Mouse (Mus musculus): ENCODE data around the gene Bysl. TPM values are rescaled to one million over a fixed set of nuclear protein-coding genes. Genes with fewer than 3 reads are reported as not detected.
"Not testable (repeated sequence)": the region's sequence is repeated elsewhere in the genome, so short reads cannot be mapped to it uniquely, and the experiment has no call there.

Bysl gene
- 5.8 and 9.5 TPM in 2 replicates for polyA plus RNA-seq (2011; ENCODE audit: insufficient read depth, insufficient read length, low replicate concordance, missing spikeins)

- peaks cover 3% of the 10 kb centered on the region; the same call in 1 of the 2 replicates for H3K4me1 ChIP-seq (ENCODE audit: control insufficient read depth, insufficient read depth, low read length)
- TF ChIP-seq POLR2A (IDR thresholded peaks at IDR 0.05; ENCODE audit: borderline replicate concordance, control insufficient read depth, low read depth, low read length) (peak; percentile 66; the same call in 1 of the 2 replicates), CTCF (IDR thresholded peaks at IDR 0.05; ENCODE audit: control insufficient read depth, insufficient read depth, low read length) (peak; percentile 83)
- H3K27ac ChIP-seq (ENCODE audit: control insufficient read depth, insufficient read depth, low read depth, low read length, poor library complexity), result peak within 1 kb of the TSS; percentile 65
- H3K4me3 ChIP-seq (replicated peaks; ENCODE audit: control insufficient read depth, low read depth, low read length), result peak within 1 kb of the TSS; percentile 96
- WGBS, result under 1% methylated on average over 59 of the region's 59 CpGs
These were observed at the start of gene Bysl, which contains the start of the genes Med20 and Gm20517 for GRCm38 (mm10) chr17:47610849-47611660. Bysl (minus strand) TSS chr17:47611492. Med20 (plus strand) TSS chr17:47611582. Gm20517 (plus strand) TSS chr17:47611589.

DNA sequence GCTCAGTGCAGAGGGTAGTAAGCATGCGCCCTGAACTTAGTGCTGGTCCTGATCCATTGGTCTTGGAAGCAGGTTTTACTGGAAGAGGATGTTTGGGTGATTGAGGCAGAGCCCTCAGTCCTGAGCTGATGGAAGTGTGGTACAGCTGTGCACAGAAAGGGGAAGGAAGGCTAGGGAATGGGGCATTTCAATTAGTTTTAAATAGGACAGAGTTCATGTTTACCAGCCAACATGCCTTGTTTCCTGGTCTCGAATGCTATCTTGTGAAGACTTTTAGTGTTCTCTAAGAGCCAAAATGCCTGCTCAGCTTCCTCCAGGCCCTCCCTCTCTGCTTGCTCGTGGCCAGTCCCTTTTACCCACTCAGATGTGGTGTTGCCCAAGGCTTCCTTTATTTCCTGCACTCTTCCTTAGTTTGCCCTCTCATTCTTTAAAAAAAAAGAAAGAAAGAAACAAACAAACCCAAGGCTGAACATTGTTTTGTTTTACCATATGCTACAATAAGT, 47.5 kb upstream of the Bysl start:
- Histone ChIP-seq H3K27ac (ENCODE audit: control insufficient read depth, insufficient read depth, low read depth, low read length, poor library complexity) (no peak overlapping the region), H3K4me1 (ENCODE audit: control insufficient read depth, insufficient read depth, low read length) (no peaks in the 10 kb centered on the region), H3K4me3 (replicated peaks; ENCODE audit: control insufficient read depth, low read depth, low read length) (no peak overlapping the region)
- WGBS, result 33% methylated on average over 3 of the region's 3 CpGs
- TF ChIP-seq CTCF (IDR thresholded peaks at IDR 0.05; ENCODE audit: control insufficient read depth, insufficient read depth, low read length), result no peak
- TF ChIP-seq POLR2A (IDR thresholded peaks at IDR 0.05; ENCODE audit: borderline replicate concordance, control insufficient read depth, low read depth, low read length), result no peak

- no peak for TF ChIP-seq CTCF (IDR thresholded peaks at IDR 0.05; ENCODE audit: control insufficient read depth, insufficient read depth, low read length)
- TF ChIP-seq POLR2A (IDR thresholded peaks at IDR 0.05; ENCODE audit: borderline replicate concordance, control insufficient read depth, low read depth, low read length), result no peak
- H3K4me3 ChIP-seq (replicated peaks; ENCODE audit: control insufficient read depth, low read depth, low read length), result no peak overlapping the region
- H3K4me1 ChIP-seq (ENCODE audit: control insufficient read depth, insufficient read depth, low read length), result no peaks in the 10 kb centered on the region
- no peak overlapping the region for H3K27ac ChIP-seq (ENCODE audit: control insufficient read depth, insufficient read depth, low read depth, low read length, poor library complexity)
- WGBS, result 86% methylated on average over 4 of the region's 4 CpGs
These were observed 46.6 kb upstream of the Bysl start for GRCm38 (mm10) chr17:47657901-47658300.

DNA sequence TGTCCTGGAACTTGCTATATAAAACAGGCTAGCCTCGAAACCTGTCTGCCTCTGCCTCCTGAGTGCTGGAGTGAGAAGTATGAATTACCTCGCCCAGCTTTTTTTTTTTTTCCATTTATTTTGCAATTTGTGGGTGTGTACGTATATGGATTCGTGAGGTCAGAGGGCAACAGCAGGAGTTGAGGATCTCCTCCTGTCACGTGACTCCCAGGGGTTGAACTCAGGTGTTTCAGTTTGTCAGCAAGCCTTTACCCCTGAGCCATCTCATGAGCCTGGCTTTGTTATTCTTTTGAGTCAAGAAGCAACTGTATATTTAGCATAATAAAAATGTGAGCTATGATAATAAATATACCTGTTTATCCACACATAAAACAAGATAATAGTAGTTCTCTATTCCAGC, 44.4 kb upstream of the Bysl start:
- Histone ChIP-seq H3K27ac (ENCODE audit: control insufficient read depth, insufficient read depth, low read depth, low read length, poor library complexity) (no peak overlapping the region), H3K4me3 (replicated peaks; ENCODE audit: control insufficient read depth, low read depth, low read length) (no peak overlapping the region), H3K4me1 (ENCODE audit: control insufficient read depth, insufficient read depth, low read length) (no peaks in the 10 kb centered on the region)
- no peak for TF ChIP-seq CTCF (IDR thresholded peaks at IDR 0.05; ENCODE audit: control insufficient read depth, insufficient read depth, low read length)
- no peak for TF ChIP-seq POLR2A (IDR thresholded peaks at IDR 0.05; ENCODE audit: borderline replicate concordance, control insufficient read depth, low read depth, low read length)
- WGBS, result 74% methylated on average over 5 of the region's 5 CpGs

- not testable (repeated sequence) for H3K4me1 ChIP-seq (ENCODE audit: control insufficient read depth, insufficient read depth, low read length); H3K4me3 ChIP-seq (replicated peaks; ENCODE audit: control insufficient read depth, low read depth, low read length); H3K27ac ChIP-seq (ENCODE audit: control insufficient read depth, insufficient read depth, low read depth, low read length, poor library complexity)
- WGBS, result 88% methylated on average over 8 of the region's 8 CpGs
These were observed 43.1 kb upstream of the Bysl start for GRCm38 (mm10) chr17:47654346-47654745.

GRCm38 (mm10) chr17:47651953-47652352, 40.7 kb upstream of the Bysl start:
- WGBS, result 96% methylated on average over 2 of the region's 2 CpGs
- TF ChIP-seq POLR2A (IDR thresholded peaks at IDR 0.05; ENCODE audit: borderline replicate concordance, control insufficient read depth, low read depth, low read length), result no peak
- H3K27ac ChIP-seq (ENCODE audit: control insufficient read depth, insufficient read depth, low read depth, low read length, poor library complexity), result no peak overlapping the region

GRCm38 (mm10) chr17:47648966-47649365, 37.7 kb upstream of the Bysl start:
- TF ChIP-seq POLR2A (IDR thresholded peaks at IDR 0.05; ENCODE audit: borderline replicate concordance, control insufficient read depth, low read depth, low read length) (no peak), CTCF (IDR thresholded peaks at IDR 0.05; ENCODE audit: control insufficient read depth, insufficient read depth, low read length) (no peak)
- H3K4me1 ChIP-seq (ENCODE audit: control insufficient read depth, insufficient read depth, low read length), result no peaks in the 10 kb centered on the region
- no peak overlapping the region for H3K4me3 ChIP-seq (replicated peaks; ENCODE audit: control insufficient read depth, low read depth, low read length)
- WGBS, result 82% methylated on average over 4 of the region's 4 CpGs
- H3K27ac ChIP-seq (ENCODE audit: control insufficient read depth, insufficient read depth, low read depth, low read length, poor library complexity), result no peak overlapping the region

More at GRCm38 (mm10) chr17:47651953-47652352, 40.7 kb upstream of the Bysl start:
- Histone ChIP-seq H3K4me1 (ENCODE audit: control insufficient read depth, insufficient read depth, low read length) (no peaks in the 10 kb centered on the region), H3K4me3 (replicated peaks; ENCODE audit: control insufficient read depth, low read depth, low read length) (no peak overlapping the region)

- no peak overlapping the region for H3K4me3 ChIP-seq (replicated peaks; ENCODE audit: control insufficient read depth, low read depth, low read length)
- no peak overlapping the region for H3K27ac ChIP-seq (ENCODE audit: control insufficient read depth, insufficient read depth, low read depth, low read length, poor library complexity)
- no peak for TF ChIP-seq POLR2A (IDR thresholded peaks at IDR 0.05; ENCODE audit: borderline replicate concordance, control insufficient read depth, low read depth, low read length)
- TF ChIP-seq CTCF (IDR thresholded peaks at IDR 0.05; ENCODE audit: control insufficient read depth, insufficient read depth, low read length), result peak; percentile 38
- H3K4me1 ChIP-seq (ENCODE audit: control insufficient read depth, insufficient read depth, low read length), result no peaks in the 10 kb centered on the region
- 74% methylated on average over 1 of the region's 1 CpGs for WGBS
These were observed 35.4 kb upstream of the Bysl start for GRCm38 (mm10) chr17:47646683-47647082.

All from bone marrow, adult 2 months (tissue).